Mouse (Mus musculus): ENCODE results near the gene Pcif1. TPM values are rescaled to one million over a fixed set of nuclear protein-coding genes. Genes with fewer than 3 reads are reported as not detected.

The Pcif1 gene
- polyA plus RNA-seq, 1 experiment from 2014 or later: 99.5 TPM

- no peak overlapping the region for H3K4me3 ChIP-seq (replicated peaks; ENCODE audit: low read depth, low read length)
- H3K27me3 ChIP-seq (ENCODE audit: control insufficient read depth, insufficient read depth, low read length): no peaks in the 10 kb centered on the region
- DNase-seq (no peak), ATAC-seq (ENCODE audit: low FRiP score, low TSS enrichment) (no peak)
- no peaks in the 10 kb centered on the region for H3K9me3 ChIP-seq (ENCODE audit: control insufficient read depth, low read length)
- peaks cover 15% of the 10 kb centered on the region for H3K36me3 ChIP-seq (ENCODE audit: control insufficient read depth, insufficient read depth, low read length)
- H3K9ac ChIP-seq (replicated peaks; ENCODE audit: low read length): no peak overlapping the region
- H3K4me1 ChIP-seq (ENCODE audit: control insufficient read depth, insufficient read depth, low read length): peaks cover 2% of the 10 kb centered on the region
- 66% methylated on average over 10 of the region's 10 CpGs for WGBS
- no peak overlapping the region for H3K4me2 ChIP-seq (ENCODE audit: low read length)
- H3K27ac ChIP-seq (replicated peaks; ENCODE audit: low read depth, low read length): no peak overlapping the region
Measured at GRCm38 (mm10) chr2:164917371-164917770, 38.3 kb downstream of the Pcif1 start.

GRCm38 (mm10) chr2:164918325-164918724 is 39.2 kb downstream of the Pcif1 start:
- no peak for ATAC-seq (ENCODE audit: low FRiP score, low TSS enrichment)
- H3K4me3 ChIP-seq (replicated peaks; ENCODE audit: low read depth, low read length): no peak overlapping the region
- no peaks in the 10 kb centered on the region for H3K4me1 ChIP-seq (ENCODE audit: control insufficient read depth, insufficient read depth, low read length)
- 56% methylated on average over 4 of the region's 5 CpGs for WGBS
- H3K36me3 ChIP-seq (ENCODE audit: control insufficient read depth, insufficient read depth, low read length): peaks cover 15% of the 10 kb centered on the region
- DNase-seq: peak; percentile 63
- H3K4me2 ChIP-seq (ENCODE audit: low read length): no peak overlapping the region
- H3K27ac ChIP-seq (replicated peaks; ENCODE audit: low read depth, low read length): no peak overlapping the region
- no peaks in the 10 kb centered on the region for H3K27me3 ChIP-seq (ENCODE audit: control insufficient read depth, insufficient read depth, low read length)
- no peak overlapping the region for H3K9ac ChIP-seq (replicated peaks; ENCODE audit: low read length)
- H3K9me3 ChIP-seq (ENCODE audit: control insufficient read depth, low read length): no peaks in the 10 kb centered on the region

- WGBS: 59% methylated on average over 6 of the region's 7 CpGs
- H3K27me3 ChIP-seq (ENCODE audit: control insufficient read depth, insufficient read depth, low read length): no peaks in the 10 kb centered on the region
- ATAC-seq (ENCODE audit: low FRiP score, low TSS enrichment) (no peak), DNase-seq (peak; percentile 36)
- H3K4me1 ChIP-seq (ENCODE audit: control insufficient read depth, insufficient read depth, low read length): 0 out of 2 replicates have a peak, but pooled peaks cover 4% of the 10 kb centered on the region
- no peak overlapping the region for H3K4me3 ChIP-seq (replicated peaks; ENCODE audit: low read depth, low read length)
- H3K9me3 ChIP-seq (ENCODE audit: control insufficient read depth, low read length): no peaks in the 10 kb centered on the region
- H3K4me2 ChIP-seq (ENCODE audit: low read length): no peak overlapping the region
- H3K36me3 ChIP-seq (ENCODE audit: control insufficient read depth, insufficient read depth, low read length): peaks cover 9% of the 10 kb centered on the region
- H3K27ac ChIP-seq (replicated peaks; ENCODE audit: low read depth, low read length): no peak overlapping the region
- no peak overlapping the region; the same call in 1 of the 2 replicates for H3K9ac ChIP-seq (replicated peaks; ENCODE audit: low read length)
Measured at GRCm38 (mm10) chr2:164921984-164922383, 42.9 kb downstream of the Pcif1 start.

- no peak for ATAC-seq (ENCODE audit: low FRiP score, low TSS enrichment)
- Histone ChIP-seq H3K4me3 (replicated peaks; ENCODE audit: low read depth, low read length) (no peak overlapping the region), H3K27me3 (ENCODE audit: control insufficient read depth, insufficient read depth, low read length) (no peaks in the 10 kb centered on the region), H3K4me2 (ENCODE audit: low read length) (no peak overlapping the region), H3K9ac (replicated peaks; ENCODE audit: low read length) (no peak overlapping the region), H3K4me1 (ENCODE audit: control insufficient read depth, insufficient read depth, low read length) (0 out of 2 replicates have a peak, but pooled peaks cover 4% of the 10 kb centered on the region), H3K36me3 (ENCODE audit: control insufficient read depth, insufficient read depth, low read length) (peaks cover 9% of the 10 kb centered on the region), H3K27ac (replicated peaks; ENCODE audit: low read depth, low read length) (no peak overlapping the region), H3K9me3 (ENCODE audit: control insufficient read depth, low read length) (no peaks in the 10 kb centered on the region)
- DNase-seq: no peak
- WGBS: 47% methylated on average over 4 of the region's 4 CpGs
Measured at GRCm38 (mm10) chr2:164923291-164923690, 44.2 kb downstream of the Pcif1 start.

GRCm38 (mm10) chr2:164924100-164924857 is 45.2 kb downstream of the Pcif1 start:
- no peaks in the 10 kb centered on the region for H3K9me3 ChIP-seq (ENCODE audit: control insufficient read depth, low read length)
- 30% methylated on average over 11 of the region's 11 CpGs for WGBS
- 0 out of 2 replicates have a peak, but pooled peaks cover 4% of the 10 kb centered on the region for H3K4me1 ChIP-seq (ENCODE audit: control insufficient read depth, insufficient read depth, low read length)
- DNase-seq (peak; percentile 89), ATAC-seq (ENCODE audit: low FRiP score, low TSS enrichment) (peak; percentile 66)
- H3K27ac ChIP-seq (replicated peaks; ENCODE audit: low read depth, low read length): no peak overlapping the region
- H3K4me3 ChIP-seq (replicated peaks; ENCODE audit: low read depth, low read length): no peak overlapping the region
- H3K9ac ChIP-seq (replicated peaks; ENCODE audit: low read length): no peak overlapping the region
- no peaks in the 10 kb centered on the region for H3K27me3 ChIP-seq (ENCODE audit: control insufficient read depth, insufficient read depth, low read length)
- peaks cover 6% of the 10 kb centered on the region for H3K36me3 ChIP-seq (ENCODE audit: control insufficient read depth, insufficient read depth, low read length)
- H3K4me2 ChIP-seq (ENCODE audit: low read length): no peak overlapping the region

- ATAC-seq (ENCODE audit: low FRiP score, low TSS enrichment) (no peak), DNase-seq (no peak)
- no peak overlapping the region for H3K27ac ChIP-seq (replicated peaks; ENCODE audit: low read depth, low read length)
- no peaks in the 10 kb centered on the region for H3K4me1 ChIP-seq (ENCODE audit: control insufficient read depth, insufficient read depth, low read length)
- H3K36me3 ChIP-seq (ENCODE audit: control insufficient read depth, insufficient read depth, low read length): no peaks in the 10 kb centered on the region
- no peak overlapping the region for H3K4me2 ChIP-seq (ENCODE audit: low read length)
- no peaks in the 10 kb centered on the region for H3K9me3 ChIP-seq (ENCODE audit: control insufficient read depth, low read length)
- H3K9ac ChIP-seq (replicated peaks; ENCODE audit: low read length): no peak overlapping the region
- no peaks in the 10 kb centered on the region for H3K27me3 ChIP-seq (ENCODE audit: control insufficient read depth, insufficient read depth, low read length)
- 65% methylated on average over 11 of the region's 11 CpGs for WGBS
- no peak overlapping the region for H3K4me3 ChIP-seq (replicated peaks; ENCODE audit: low read depth, low read length)
Measured at GRCm38 (mm10) chr2:164930706-164931581, 51.8 kb downstream of the Pcif1 start.

GRCm38 (mm10) chr2:164933534-164933933 is 54.4 kb downstream of the Pcif1 start:
- WGBS: 46% methylated on average over 10 of the region's 10 CpGs
- Histone ChIP-seq H3K36me3 (ENCODE audit: control insufficient read depth, insufficient read depth, low read length) (no peaks in the 10 kb centered on the region), H3K27ac (replicated peaks; ENCODE audit: low read depth, low read length) (no peak overlapping the region), H3K9ac (replicated peaks; ENCODE audit: low read length) (no peak overlapping the region), H3K4me3 (replicated peaks; ENCODE audit: low read depth, low read length) (no peak overlapping the region), H3K4me1 (ENCODE audit: control insufficient read depth, insufficient read depth, low read length) (0 out of 2 replicates have a peak, but pooled peaks cover 6% of the 10 kb centered on the region), H3K27me3 (ENCODE audit: control insufficient read depth, insufficient read depth, low read length) (no peaks in the 10 kb centered on the region), H3K4me2 (ENCODE audit: low read length) (no peak overlapping the region), H3K9me3 (ENCODE audit: control insufficient read depth, low read length) (no peaks in the 10 kb centered on the region)
- ATAC-seq (ENCODE audit: low FRiP score, low TSS enrichment) (no peak), DNase-seq (no peak)

GRCm38 (mm10) chr2:164935991-164936390 is 56.9 kb downstream of the Pcif1 start:
- no peaks in the 10 kb centered on the region for H3K9me3 ChIP-seq (ENCODE audit: control insufficient read depth, low read length)
- no peak overlapping the region for H3K27ac ChIP-seq (replicated peaks; ENCODE audit: low read depth, low read length)
- H3K9ac ChIP-seq (replicated peaks; ENCODE audit: low read length): no peak overlapping the region
- H3K4me2 ChIP-seq (ENCODE audit: low read length): no peak overlapping the region
- no peaks in the 10 kb centered on the region for H3K27me3 ChIP-seq (ENCODE audit: control insufficient read depth, insufficient read depth, low read length)
- H3K4me3 ChIP-seq (replicated peaks; ENCODE audit: low read depth, low read length): no peak overlapping the region
- DNase-seq: no peak
- WGBS: 76% methylated on average over 4 of the region's 4 CpGs
- H3K36me3 ChIP-seq (ENCODE audit: control insufficient read depth, insufficient read depth, low read length): no peaks in the 10 kb centered on the region
- ATAC-seq (ENCODE audit: low FRiP score, low TSS enrichment): no peak
- H3K4me1 ChIP-seq (ENCODE audit: control insufficient read depth, insufficient read depth, low read length): peaks cover 18% of the 10 kb centered on the region; the same call in 1 of the 2 replicates

Data from midbrain, embryonic 14.5 days (tissue).